Mouse (Mus musculus): ENCODE measurements around the gene Vcl. TPM values are rescaled to one million over a fixed set of nuclear protein-coding genes. Genes with fewer than 3 reads are reported as not detected.
A peak's percentile ranks its signal among the peaks of the same experiment; 100 is the strongest.

Gene Vcl
- polyA plus RNA-seq, 1 experiment from 2014 or later = 14.3 TPM

DNA sequence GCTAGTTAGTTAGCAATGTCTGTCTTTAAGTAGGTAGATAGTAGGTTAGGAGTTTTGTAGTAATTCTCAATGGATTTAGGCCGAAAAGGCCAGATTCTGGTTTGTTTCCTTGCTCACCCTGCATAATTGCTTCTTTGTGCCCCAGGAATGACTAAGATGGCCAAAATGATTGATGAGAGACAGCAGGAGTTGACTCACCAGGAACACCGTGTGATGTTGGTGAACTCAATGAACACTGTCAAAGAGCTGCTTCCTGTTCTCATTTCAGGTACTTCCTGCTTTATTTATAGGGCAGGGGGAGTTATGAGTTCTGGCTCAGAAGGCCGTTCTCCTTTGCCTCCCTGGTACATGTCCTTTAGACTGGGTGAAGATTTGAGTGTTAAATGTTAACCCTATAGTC lies 56.3 kb downstream of the Vcl start:
- Histone ChIP-seq H3K9ac (replicated peaks; ENCODE audit: low read length) (no peak overlapping the region), H3K9me3 (ENCODE audit: control insufficient read depth, low read length) (no peaks in the 10 kb centered on the region), H3K27ac (replicated peaks; ENCODE audit: low read depth, low read length) (no peak overlapping the region), H3K4me1 (ENCODE audit: control insufficient read depth, insufficient read depth, low read length) (no peaks in the 10 kb centered on the region), H3K27me3 (ENCODE audit: control insufficient read depth, insufficient read depth, low read length) (no peaks in the 10 kb centered on the region), H3K36me3 (ENCODE audit: control insufficient read depth, insufficient read depth, low read length) (no peaks in the 10 kb centered on the region), H3K4me3 (replicated peaks; ENCODE audit: low read depth, low read length) (no peak overlapping the region), H3K4me2 (ENCODE audit: low read length) (no peak overlapping the region)
- 85% methylated on average over 3 of the region's 3 CpGs for WGBS
- ATAC-seq (ENCODE audit: low FRiP score, low TSS enrichment) (no peak), DNase-seq (no peak)

DNA sequence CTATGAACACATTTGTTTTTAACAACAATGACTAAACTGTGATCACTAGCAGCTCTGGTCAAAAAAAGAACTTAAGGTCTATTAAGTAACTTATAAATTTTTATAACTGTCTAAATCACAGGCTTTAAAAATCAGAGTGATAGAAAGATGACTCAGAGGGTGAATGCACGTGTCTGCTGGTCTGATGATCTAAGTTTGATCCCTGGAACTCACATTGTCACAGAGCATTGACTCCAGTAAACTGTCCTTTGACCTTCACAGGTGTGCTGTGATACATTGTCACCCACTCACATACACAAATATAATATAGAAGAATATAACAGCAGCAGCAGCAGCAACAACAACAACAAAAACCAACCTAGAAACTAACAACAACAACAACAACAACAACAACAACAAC lies 62.3 kb downstream of the Vcl start:
- ATAC-seq (ENCODE audit: low FRiP score, low TSS enrichment) (no peak), DNase-seq (no peak)
- H3K9ac ChIP-seq (replicated peaks; ENCODE audit: low read length) = no peak overlapping the region
- 90% methylated on average over 1 of the region's 1 CpGs for WGBS
- no peaks in the 10 kb centered on the region for H3K36me3 ChIP-seq (ENCODE audit: control insufficient read depth, insufficient read depth, low read length)
- no peak overlapping the region for H3K4me3 ChIP-seq (replicated peaks; ENCODE audit: low read depth, low read length)
- H3K4me2 ChIP-seq (ENCODE audit: low read length) = no peak overlapping the region
- H3K4me1 ChIP-seq (ENCODE audit: control insufficient read depth, insufficient read depth, low read length) = no peaks in the 10 kb centered on the region
- no peaks in the 10 kb centered on the region for H3K9me3 ChIP-seq (ENCODE audit: control insufficient read depth, low read length)
- H3K27ac ChIP-seq (replicated peaks; ENCODE audit: low read depth, low read length) = no peak overlapping the region
- no peaks in the 10 kb centered on the region for H3K27me3 ChIP-seq (ENCODE audit: control insufficient read depth, insufficient read depth, low read length)

DNA sequence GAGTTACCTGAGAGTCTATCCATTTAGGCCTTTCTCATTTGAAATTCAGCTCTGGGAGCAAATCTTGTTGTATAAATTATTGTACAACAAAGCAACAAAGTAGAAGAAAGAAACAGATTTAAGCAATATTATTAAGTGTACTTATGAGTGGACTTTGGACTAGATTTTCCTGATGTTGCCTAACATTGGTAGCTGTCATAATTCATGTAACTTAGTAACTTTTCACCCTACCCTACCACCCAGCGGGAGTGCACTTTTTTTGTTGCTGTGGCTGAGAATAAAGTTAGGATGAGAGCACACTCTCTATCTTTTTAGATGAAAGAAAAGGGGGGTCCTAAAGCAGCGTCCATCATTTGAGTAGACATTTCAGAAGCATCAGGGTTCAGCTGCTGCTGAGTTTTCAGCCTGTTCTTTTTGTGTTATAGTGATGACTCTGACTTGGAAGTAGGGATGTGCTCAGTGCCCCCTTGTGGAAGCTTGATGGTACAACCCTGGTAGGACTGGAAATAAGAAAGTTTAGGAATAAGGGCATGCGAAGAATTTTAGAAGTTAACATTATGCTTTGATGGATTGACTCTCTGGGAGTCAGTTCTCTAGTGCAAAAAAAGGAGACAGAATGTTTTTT lies 64.0 kb downstream of the Vcl start:
- H3K4me2 ChIP-seq (ENCODE audit: low read length) = no peak overlapping the region
- no peak overlapping the region for H3K27ac ChIP-seq (replicated peaks; ENCODE audit: low read depth, low read length)
- no peaks in the 10 kb centered on the region for H3K4me1 ChIP-seq (ENCODE audit: control insufficient read depth, insufficient read depth, low read length)
- H3K9me3 ChIP-seq (ENCODE audit: control insufficient read depth, low read length) = no peaks in the 10 kb centered on the region
- H3K9ac ChIP-seq (replicated peaks; ENCODE audit: low read length) = no peak overlapping the region
- no peaks in the 10 kb centered on the region for H3K27me3 ChIP-seq (ENCODE audit: control insufficient read depth, insufficient read depth, low read length)
- WGBS = 56% methylated on average over 3 of the region's 3 CpGs
- no peaks in the 10 kb centered on the region for H3K36me3 ChIP-seq (ENCODE audit: control insufficient read depth, insufficient read depth, low read length)
- no peak overlapping the region for H3K4me3 ChIP-seq (replicated peaks; ENCODE audit: low read depth, low read length)
- DNase-seq (peak; percentile 82), ATAC-seq (ENCODE audit: low FRiP score, low TSS enrichment) (no peak)

DNA sequence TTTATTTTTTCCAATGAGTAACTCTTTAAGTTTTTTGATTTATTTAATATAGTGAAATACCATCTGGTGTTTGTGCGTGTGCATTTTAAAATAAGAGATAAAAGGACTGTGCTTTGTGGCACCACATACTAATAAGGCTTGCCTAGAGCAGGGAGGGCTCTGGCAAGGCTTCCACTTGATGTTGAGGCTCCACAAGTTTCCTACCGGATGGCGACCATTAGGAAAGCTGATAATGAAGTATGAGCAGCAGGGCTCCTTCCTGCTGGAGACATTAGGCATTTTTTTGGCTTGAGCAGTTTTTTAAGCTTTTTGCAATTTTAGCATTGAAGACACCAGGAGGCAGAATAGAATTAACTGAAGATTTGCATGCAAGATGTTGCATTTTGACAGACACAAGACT lies 65.3 kb downstream of the Vcl start:
- Histone ChIP-seq H3K4me2 (ENCODE audit: low read length) (no peak overlapping the region), H3K9ac (replicated peaks; ENCODE audit: low read length) (no peak overlapping the region), H3K4me1 (ENCODE audit: control insufficient read depth, insufficient read depth, low read length) (no peaks in the 10 kb centered on the region), H3K9me3 (ENCODE audit: control insufficient read depth, low read length) (no peaks in the 10 kb centered on the region), H3K27me3 (ENCODE audit: control insufficient read depth, insufficient read depth, low read length) (no peaks in the 10 kb centered on the region), H3K36me3 (ENCODE audit: control insufficient read depth, insufficient read depth, low read length) (no peaks in the 10 kb centered on the region), H3K4me3 (replicated peaks; ENCODE audit: low read depth, low read length) (no peak overlapping the region), H3K27ac (replicated peaks; ENCODE audit: low read depth, low read length) (no peak overlapping the region)
- DNase-seq = no peak
- 89% methylated on average over 3 of the region's 3 CpGs for WGBS
- no peak for ATAC-seq (ENCODE audit: low FRiP score, low TSS enrichment)

DNA sequence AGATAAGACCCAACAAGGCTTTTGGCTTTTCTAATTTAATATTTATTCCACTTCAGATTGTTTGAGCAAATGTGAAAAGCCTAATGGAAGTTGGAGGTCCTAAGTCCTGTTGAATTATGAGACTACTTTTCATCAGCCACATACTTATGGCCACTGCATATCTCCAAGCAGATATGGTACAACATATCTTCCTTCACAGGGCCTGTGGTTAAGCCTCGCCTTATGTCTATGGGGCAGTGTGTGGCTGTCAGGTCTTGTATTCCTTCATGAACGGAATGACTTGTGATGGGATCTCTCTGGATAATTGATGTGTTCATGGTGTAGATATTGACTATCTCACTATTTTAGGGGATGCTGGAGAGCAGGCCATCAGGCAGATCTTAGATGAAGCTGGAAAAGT lies 66.3 kb downstream of the Vcl start:
- no peaks in the 10 kb centered on the region for H3K27me3 ChIP-seq (ENCODE audit: control insufficient read depth, insufficient read depth, low read length)
- H3K4me3 ChIP-seq (replicated peaks; ENCODE audit: low read depth, low read length) = no peak overlapping the region
- no peaks in the 10 kb centered on the region for H3K36me3 ChIP-seq (ENCODE audit: control insufficient read depth, insufficient read depth, low read length)
- no peaks in the 10 kb centered on the region for H3K9me3 ChIP-seq (ENCODE audit: control insufficient read depth, low read length)
- 93% methylated on average over 2 of the region's 2 CpGs for WGBS
- DNase-seq = no peak
- H3K9ac ChIP-seq (replicated peaks; ENCODE audit: low read length) = no peak overlapping the region
- no peak overlapping the region for H3K27ac ChIP-seq (replicated peaks; ENCODE audit: low read depth, low read length)
- H3K4me1 ChIP-seq (ENCODE audit: control insufficient read depth, insufficient read depth, low read length) = no peaks in the 10 kb centered on the region
- no peak overlapping the region for H3K4me2 ChIP-seq (ENCODE audit: low read length)
- no peak for ATAC-seq (ENCODE audit: low FRiP score, low TSS enrichment)

DNA sequence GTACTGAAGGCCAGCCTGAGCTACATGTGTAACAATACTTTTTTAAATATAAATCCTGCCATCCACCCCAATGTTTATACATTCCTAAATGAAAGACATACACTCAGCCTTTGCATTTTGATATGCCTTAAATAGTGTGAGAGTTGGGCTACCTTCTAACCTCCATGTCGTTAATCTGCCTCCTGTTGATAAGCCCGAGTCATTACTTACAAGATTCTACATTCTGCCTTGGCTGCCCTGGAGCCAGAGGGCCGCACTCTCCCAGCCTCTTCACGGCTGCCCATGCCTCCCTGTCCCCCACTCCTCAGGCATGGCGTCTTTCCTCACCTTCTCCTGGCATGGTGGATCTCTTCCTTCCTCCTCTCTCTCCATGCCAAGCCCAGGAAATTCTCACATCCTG lies 67.2 kb downstream of the Vcl start:
- Histone ChIP-seq H3K36me3 (ENCODE audit: control insufficient read depth, insufficient read depth, low read length) (no peaks in the 10 kb centered on the region), H3K4me3 (replicated peaks; ENCODE audit: low read depth, low read length) (no peak overlapping the region), H3K4me1 (ENCODE audit: control insufficient read depth, insufficient read depth, low read length) (no peaks in the 10 kb centered on the region), H3K27ac (replicated peaks; ENCODE audit: low read depth, low read length) (no peak overlapping the region), H3K9ac (replicated peaks; ENCODE audit: low read length) (no peak overlapping the region), H3K27me3 (ENCODE audit: control insufficient read depth, insufficient read depth, low read length) (no peaks in the 10 kb centered on the region), H3K4me2 (ENCODE audit: low read length) (no peak overlapping the region), H3K9me3 (ENCODE audit: control insufficient read depth, low read length) (no peaks in the 10 kb centered on the region)
- no peak for DNase-seq
- WGBS = 81% methylated on average over 5 of the region's 5 CpGs
- ATAC-seq (ENCODE audit: low FRiP score, low TSS enrichment) = no peak

DNA sequence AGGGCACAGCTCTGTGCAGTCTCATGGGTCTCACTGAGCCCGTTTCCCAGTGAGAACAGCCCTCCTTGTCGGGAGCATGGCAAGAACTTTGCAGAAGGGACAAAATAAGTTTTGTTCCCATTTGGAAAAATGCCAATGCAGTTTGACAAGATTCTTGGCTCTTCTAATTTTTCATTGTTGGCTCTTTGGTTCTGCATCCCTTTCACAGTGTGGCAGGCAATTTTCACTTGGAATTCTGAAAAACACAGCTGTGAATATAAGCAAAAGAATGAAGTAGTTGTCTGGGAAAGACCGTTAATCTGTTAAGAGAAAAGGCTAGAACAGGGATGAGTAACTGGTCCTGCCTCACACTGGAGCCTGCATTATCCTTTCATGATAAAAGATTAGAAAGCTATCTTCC lies 68.3 kb downstream of the Vcl start:
- Histone ChIP-seq H3K9ac (replicated peaks; ENCODE audit: low read length) (no peak overlapping the region), H3K4me2 (ENCODE audit: low read length) (no peak overlapping the region), H3K4me1 (ENCODE audit: control insufficient read depth, insufficient read depth, low read length) (no peaks in the 10 kb centered on the region), H3K36me3 (ENCODE audit: control insufficient read depth, insufficient read depth, low read length) (no peaks in the 10 kb centered on the region), H3K27me3 (ENCODE audit: control insufficient read depth, insufficient read depth, low read length) (no peaks in the 10 kb centered on the region), H3K9me3 (ENCODE audit: control insufficient read depth, low read length) (no peaks in the 10 kb centered on the region), H3K4me3 (replicated peaks; ENCODE audit: low read depth, low read length) (no peak overlapping the region), H3K27ac (replicated peaks; ENCODE audit: low read depth, low read length) (no peak overlapping the region)
- peak; percentile 20 for DNase-seq
- no peak for ATAC-seq (ENCODE audit: low FRiP score, low TSS enrichment)
- WGBS = 55% methylated on average over 3 of the region's 3 CpGs

DNA sequence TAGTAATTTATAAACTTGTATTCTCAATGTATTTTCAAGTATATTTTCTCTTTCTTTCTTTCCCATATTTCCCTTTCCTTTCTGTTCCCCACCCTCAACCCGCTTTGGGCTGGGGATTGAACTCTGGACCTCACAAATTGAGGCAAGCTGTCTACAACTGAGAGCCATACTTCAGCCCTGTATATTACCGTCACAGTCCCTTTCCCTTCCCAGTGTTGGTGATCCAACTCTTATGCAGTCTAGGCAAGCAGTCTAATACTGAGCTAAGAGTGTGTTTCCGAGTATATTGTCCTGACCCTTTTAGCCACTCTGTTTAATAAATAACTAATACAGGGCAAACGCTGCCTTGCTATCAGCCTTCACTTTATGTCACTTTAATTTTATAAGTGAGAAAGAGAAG lies 70.4 kb downstream of the Vcl start:
- Histone ChIP-seq H3K4me3 (replicated peaks; ENCODE audit: low read depth, low read length) (no peak overlapping the region), H3K27ac (replicated peaks; ENCODE audit: low read depth, low read length) (no peak overlapping the region), H3K27me3 (ENCODE audit: control insufficient read depth, insufficient read depth, low read length) (no peaks in the 10 kb centered on the region), H3K9ac (replicated peaks; ENCODE audit: low read length) (no peak overlapping the region), H3K4me2 (ENCODE audit: low read length) (no peak overlapping the region), H3K9me3 (ENCODE audit: control insufficient read depth, low read length) (no peaks in the 10 kb centered on the region), H3K4me1 (ENCODE audit: control insufficient read depth, insufficient read depth, low read length) (no peaks in the 10 kb centered on the region), H3K36me3 (ENCODE audit: control insufficient read depth, insufficient read depth, low read length) (0 out of 2 replicates have a peak, but pooled peaks cover 4% of the 10 kb centered on the region)
- 86% methylated on average over 4 of the region's 4 CpGs for WGBS
- no peak for ATAC-seq (ENCODE audit: low FRiP score, low TSS enrichment)
- DNase-seq = no peak

DNA sequence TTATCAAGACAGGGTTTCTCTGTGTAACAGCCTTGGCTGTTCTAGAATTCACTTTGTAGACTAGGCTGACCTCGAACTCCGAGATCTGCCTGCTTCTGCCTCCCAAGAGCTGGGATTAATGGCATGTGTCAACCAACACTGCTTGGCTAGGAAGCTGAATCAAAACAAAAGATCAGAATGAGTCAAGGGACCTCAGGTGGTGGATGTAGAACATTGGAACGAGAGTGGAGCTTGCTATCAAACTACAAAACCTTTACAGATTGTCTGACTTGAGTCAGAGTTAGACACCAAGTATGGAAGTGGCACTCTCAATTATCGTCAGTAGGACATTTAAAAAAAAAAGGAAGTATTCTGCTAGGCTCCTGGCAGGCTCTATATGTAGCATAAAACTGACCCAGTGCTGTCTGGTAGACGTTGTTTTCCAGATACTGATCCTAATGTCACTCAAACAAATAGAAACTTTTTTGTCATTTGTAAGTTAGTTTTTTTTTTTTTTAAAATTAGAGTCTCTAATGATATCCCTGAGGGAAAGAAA lies 84.7 kb downstream of the Vcl start:
- H3K9me3 ChIP-seq (ENCODE audit: control insufficient read depth, low read length) = no peaks in the 10 kb centered on the region
- DNase-seq (no peak), ATAC-seq (ENCODE audit: low FRiP score, low TSS enrichment) (no peak)
- no peaks in the 10 kb centered on the region for H3K4me1 ChIP-seq (ENCODE audit: control insufficient read depth, insufficient read depth, low read length)
- H3K27me3 ChIP-seq (ENCODE audit: control insufficient read depth, insufficient read depth, low read length) = no peaks in the 10 kb centered on the region
- H3K27ac ChIP-seq (replicated peaks; ENCODE audit: low read depth, low read length) = no peak overlapping the region
- no peak overlapping the region for H3K4me2 ChIP-seq (ENCODE audit: low read length)
- no peak overlapping the region for H3K4me3 ChIP-seq (replicated peaks; ENCODE audit: low read depth, low read length)
- peaks cover 11% of the 10 kb centered on the region; the same call in 1 of the 2 replicates for H3K36me3 ChIP-seq (ENCODE audit: control insufficient read depth, insufficient read depth, low read length)
- no peak overlapping the region for H3K9ac ChIP-seq (replicated peaks; ENCODE audit: low read length)
- 92% methylated on average over 5 of the region's 5 CpGs for WGBS
